Mouse (Mus musculus): Measurements from ENCODE around the gene Cryge. TPM values are rescaled to one million over a fixed set of nuclear protein-coding genes. Genes with fewer than 3 reads are reported as not detected.
"Not testable (repeated sequence)": the region's sequence is repeated elsewhere in the genome, so short reads cannot be mapped to it uniquely, and the experiment has no call there.

The Cryge gene
- total RNA-seq (2021) = not detected

DNA sequence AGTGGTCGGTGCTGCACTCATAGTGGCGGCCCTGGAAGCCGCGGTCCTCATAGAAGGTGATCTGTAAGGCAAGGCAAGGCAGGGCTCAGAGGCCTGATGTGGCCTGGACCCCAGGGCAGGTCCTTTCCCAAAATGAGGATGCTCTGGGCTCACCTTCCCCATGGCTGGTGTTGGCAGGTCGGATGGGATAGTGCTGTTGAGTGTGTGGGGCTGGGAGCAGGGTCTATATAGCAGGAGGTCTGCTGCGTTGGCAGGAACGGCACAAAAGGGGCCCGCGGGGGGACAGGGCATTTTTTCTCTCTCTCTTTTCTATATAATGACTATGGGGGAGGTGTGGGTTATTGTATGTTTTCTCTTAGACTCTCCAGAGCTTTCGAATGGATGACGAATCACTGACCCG lies at the start of gene Cryge:
Cryge (minus strand) TSS at position 198 of the 400 bp plus-strand sequence.
- DNase-seq (ENCODE audit: extremely low spot score in 1 of 2, low spot score in 2 of 2); intact Hi-C loops (cut with DNase I): not testable (repeated sequence)

DNA sequence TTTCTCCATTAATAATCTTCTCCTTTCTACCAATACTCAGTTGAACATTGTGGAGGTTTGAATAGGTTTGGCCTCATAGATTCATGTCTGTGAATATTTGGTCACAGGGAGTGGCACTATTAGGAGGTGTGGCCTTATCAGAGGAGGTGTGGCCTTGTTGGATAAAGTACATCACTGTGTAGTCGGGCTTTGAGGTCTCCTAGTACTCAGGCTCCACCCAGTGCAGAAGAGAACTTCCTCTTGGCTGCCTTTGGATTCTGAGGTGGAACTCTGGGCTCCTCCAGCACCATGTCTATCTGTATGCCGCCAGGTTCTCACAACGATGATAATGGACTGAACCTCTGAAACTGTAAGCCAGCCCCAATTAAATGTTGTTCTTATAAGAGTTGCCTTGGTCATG lies 46.0 kb upstream of the Cryge start:
- no peak for DNase-seq (ENCODE audit: extremely low spot score in 1 of 2, low spot score in 2 of 2)
- intact Hi-C loops (cut with DNase I) = no loop called here

DNA sequence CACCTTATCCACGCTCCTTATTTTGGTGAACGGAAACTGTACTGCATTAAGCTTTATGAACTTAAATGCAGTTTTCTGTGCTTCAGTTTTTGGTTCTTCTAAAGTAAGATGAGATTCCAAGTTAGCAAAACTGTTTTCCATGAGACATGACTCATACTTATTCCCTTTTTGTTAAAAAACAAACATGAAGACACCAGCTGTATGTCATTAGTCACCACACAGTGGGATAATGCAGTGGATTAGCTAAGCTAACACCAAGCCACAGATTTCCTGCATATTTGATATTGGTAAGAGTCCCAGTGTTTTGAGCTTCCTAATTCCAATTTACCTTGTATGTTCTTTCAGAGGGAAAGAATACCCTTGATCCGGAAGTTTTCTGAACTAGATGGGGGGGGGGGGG lies 40.6 kb upstream of the Cryge start:
- intact Hi-C loops (cut with DNase I) = no loop called here
- DNase-seq (ENCODE audit: extremely low spot score in 1 of 2, low spot score in 2 of 2) = no peak

DNA sequence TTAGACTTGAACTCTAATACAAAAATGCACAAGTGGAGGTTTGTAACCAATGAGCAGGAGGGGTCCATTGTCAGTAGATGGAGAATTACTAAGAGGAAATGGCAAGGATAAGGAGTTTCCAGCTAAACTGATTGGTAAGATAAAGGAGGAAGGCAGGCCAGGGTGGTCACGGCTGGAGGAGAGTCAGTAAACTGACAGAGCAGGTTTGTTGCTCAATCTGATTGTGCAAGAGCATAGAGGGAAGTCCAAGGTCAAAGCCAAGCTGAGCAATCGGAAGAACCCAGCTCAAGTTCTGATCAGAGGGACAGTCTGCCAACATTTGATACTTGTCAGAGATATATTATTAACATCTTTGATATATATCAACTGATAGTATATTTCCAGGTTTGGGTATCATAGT lies 39.4 kb upstream of the Cryge start:
- no peak for DNase-seq (ENCODE audit: extremely low spot score in 1 of 2, low spot score in 2 of 2)
- intact Hi-C loops (cut with DNase I) = no loop called here

GRCm38 (mm10) chr1:65088567-65089356 lies 37.8 kb upstream of the Cryge start:
- intact Hi-C loops (cut with DNase I) = no loop called here
- DNase-seq (ENCODE audit: extremely low spot score in 1 of 2, low spot score in 2 of 2) = no peak

DNA sequence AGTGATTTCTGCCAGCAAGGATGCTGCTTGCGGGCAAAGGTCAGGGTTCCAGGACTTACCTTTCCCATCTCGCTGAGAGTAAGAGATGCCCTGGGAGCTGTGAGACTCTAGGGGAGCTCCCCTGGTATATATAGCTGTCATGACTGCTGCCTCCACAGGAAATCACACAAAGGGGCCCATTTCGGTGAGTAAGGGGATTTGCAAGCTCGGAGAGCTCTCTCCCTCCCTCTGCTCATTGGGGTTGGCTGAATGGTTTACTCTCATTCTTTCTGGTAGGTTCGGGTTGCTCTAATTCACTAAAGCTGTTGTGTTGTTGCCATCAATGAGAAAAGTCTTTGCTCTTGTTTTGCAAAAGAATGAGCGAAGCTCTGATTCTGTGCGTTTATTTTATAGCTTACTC lies 31.2 kb upstream of the Cryge start, which contains the start of gene Crygb:
Crygb (minus strand) TSS at position 101 of the 400 bp plus-strand sequence.
- intact Hi-C loops (cut with DNase I) = no loop called here
- no peak for DNase-seq (ENCODE audit: extremely low spot score in 1 of 2, low spot score in 2 of 2)

- intact Hi-C loops (cut with DNase I) = no loop called here
- no peak for DNase-seq (ENCODE audit: extremely low spot score in 1 of 2, low spot score in 2 of 2)
Observed at GRCm38 (mm10) chr1:65075607-65076006, 24.7 kb upstream of the Cryge start.

DNA sequence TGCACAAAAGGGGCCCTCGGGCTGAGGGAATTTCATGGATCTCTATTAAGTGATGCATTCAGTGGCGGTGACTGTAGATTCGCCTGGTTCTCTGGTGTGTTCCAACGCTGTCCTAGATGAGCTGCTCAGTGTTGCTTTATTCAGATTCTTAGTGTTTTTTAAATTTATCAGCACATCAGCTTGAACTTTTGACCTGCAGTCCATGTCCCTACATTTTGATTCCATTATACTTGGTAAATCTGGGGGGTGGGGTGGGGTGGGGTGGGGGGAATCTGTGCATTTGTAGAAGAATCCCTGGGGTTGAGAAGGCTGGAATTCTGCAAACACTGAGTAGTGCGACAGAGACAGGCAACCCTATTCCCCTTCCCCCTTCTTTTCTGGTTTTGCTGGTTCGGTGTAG lies 22.6 kb upstream of the Cryge start, which contains the start of gene Crygc:
Crygc (minus strand) TSS at position 101 of the 400 bp plus-strand sequence.
- DNase-seq (ENCODE audit: extremely low spot score in 1 of 2, low spot score in 2 of 2) = no peak
- intact Hi-C loops (cut with DNase I) = no loop called here

GRCm38 (mm10) chr1:65067842-65068241 lies 16.9 kb upstream of the Cryge start:
- DNase-seq (ENCODE audit: extremely low spot score in 1 of 2, low spot score in 2 of 2) = no peak
- intact Hi-C loops (cut with DNase I) = no loop called here

DNA sequence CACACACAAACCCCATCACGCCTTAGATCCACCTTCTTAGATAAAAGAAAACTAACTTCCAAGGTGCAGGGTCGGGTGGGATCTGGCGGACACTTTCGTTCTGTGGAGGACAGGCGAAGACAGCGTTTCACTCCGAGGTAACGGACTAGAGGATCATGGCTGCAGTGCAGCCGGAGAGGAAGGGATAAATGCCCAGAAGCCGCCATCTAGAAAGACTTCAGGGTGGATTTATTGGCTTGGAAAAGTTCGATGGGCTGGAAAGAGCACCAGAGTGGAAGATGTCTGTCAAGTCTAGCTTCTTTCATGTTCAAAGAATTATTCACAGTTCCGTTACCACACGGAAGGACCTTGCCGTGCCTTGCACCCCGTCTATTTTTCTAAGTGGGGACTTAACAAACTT lies 13.3 kb upstream of the Cryge start:
- intact Hi-C loops (cut with DNase I) = no loop called here
- DNase-seq (ENCODE audit: extremely low spot score in 1 of 2, low spot score in 2 of 2) = no peak

- DNase-seq (ENCODE audit: extremely low spot score in 1 of 2, low spot score in 2 of 2) = no peak
- intact Hi-C loops (cut with DNase I) = no loop called here
Observed at GRCm38 (mm10) chr1:65063352-65063751, 12.4 kb upstream of the Cryge start, which contains the start of gene Crygd. TSS of gene Crygd (minus strand) at chr1:65063452.

- intact Hi-C loops (cut with DNase I) = no loop called here
- no peak for DNase-seq (ENCODE audit: extremely low spot score in 1 of 2, low spot score in 2 of 2)
Observed at GRCm38 (mm10) chr1:65052140-65052539, 1.2 kb upstream of the Cryge start.

DNA sequence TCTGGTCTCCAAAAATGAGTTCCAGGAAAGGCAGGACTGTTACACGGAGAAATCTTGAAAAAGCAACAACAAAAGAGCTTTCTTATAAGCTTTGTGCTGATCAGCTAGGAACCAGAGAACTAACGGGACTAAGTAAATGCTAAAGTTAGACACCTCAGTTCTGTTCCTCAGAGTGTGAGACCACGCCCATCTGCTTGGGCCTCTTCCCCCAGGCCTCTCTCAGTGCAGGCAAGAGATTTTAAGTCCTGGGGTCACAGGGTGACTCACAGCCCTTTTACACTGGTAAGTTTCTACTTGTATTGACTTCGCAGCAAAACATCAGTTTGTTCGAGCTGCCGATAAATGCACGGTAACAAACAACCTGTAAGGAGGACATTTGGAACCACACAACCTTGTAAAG lies 747 bp upstream of the Cryge start:
- DNase-seq (ENCODE audit: extremely low spot score in 1 of 2, low spot score in 2 of 2) = no peak
- intact Hi-C loops (cut with DNase I) = no loop called here

GRCm38 (mm10) chr1:65048781-65049180 lies 2.2 kb downstream of the Cryge start:
- DNase-seq (ENCODE audit: extremely low spot score in 1 of 2, low spot score in 2 of 2) = peak; percentile 7 to 39
- intact Hi-C loops (cut with DNase I) = loop anchor here (5.0 kb wide), 2 partner anchors 114 to 129 kb away; no protein-coding TSS in a partner anchor

- DNase-seq (ENCODE audit: extremely low spot score in 1 of 2, low spot score in 2 of 2) = peak in 1 of 2 experiments; percentile 28
- intact Hi-C loops (cut with DNase I) = loop anchor here (5.0 kb wide), 2 partner anchors 116 to 131 kb away; no protein-coding TSS in a partner anchor
Observed at GRCm38 (mm10) chr1:65046401-65047109, 4.4 kb downstream of the Cryge start.

DNA sequence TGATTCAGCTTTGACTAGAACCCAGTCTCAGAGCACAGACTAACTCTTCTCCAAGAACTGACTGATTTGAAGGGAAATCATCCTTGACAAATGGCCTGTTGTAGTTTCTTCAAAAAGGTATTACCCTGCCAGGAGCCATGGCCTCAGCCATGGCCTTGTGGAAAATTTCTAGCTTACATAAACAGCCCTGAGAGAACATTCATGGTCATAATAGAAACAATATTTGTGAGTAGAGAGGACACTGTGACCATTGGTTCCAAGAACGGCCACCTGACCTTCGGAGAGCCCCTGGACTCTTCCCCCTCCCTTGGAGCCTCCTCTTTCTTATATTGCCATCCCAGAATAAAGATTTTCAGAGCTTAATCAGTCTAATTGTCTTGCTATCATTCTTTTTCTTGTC lies 7.5 kb downstream of the Cryge start:
- intact Hi-C loops (cut with DNase I) = no loop called here
- DNase-seq (ENCODE audit: extremely low spot score in 1 of 2, low spot score in 2 of 2) = no peak

DNA sequence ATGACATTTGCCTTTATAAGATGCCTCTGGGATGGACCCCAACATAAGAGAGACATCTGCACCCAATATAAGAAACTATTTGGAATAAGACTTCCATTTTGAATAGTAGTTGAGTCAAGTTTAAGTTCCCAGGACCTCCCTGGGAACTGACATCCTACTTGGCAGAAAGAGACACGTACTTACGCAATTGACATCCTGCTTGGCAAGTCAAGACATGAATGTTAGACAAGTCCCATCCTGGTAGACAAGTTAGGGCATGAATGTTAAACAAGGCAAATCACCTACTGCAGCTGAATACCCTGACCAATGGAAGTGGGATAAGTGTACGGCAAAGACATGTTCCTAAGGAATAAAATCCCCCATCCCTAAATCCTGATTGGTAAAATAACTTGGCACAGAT lies 9.1 kb downstream of the Cryge start:
- intact Hi-C loops (cut with DNase I) = no loop called here
- no peak for DNase-seq (ENCODE audit: extremely low spot score in 1 of 2, low spot score in 2 of 2)

DNA sequence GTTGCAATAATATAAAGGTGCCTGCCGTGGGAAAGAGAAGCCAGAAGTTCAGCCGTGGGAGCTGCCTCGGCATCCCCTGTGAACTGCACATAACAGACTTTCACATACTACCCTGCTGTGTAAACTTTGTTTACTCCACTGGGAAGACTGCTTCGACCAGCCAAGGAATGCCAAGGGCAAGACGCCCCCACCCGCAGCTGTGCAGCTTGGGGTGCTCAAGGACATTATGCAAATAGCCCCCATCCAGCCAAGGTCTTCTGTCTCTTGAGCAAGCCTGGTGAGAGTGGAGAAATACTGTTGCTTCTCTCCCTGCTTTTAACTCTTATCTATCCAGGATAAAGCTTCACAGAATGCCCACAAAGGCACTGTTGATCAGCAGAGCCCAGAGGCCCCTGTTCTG lies 10.1 kb downstream of the Cryge start:
- intact Hi-C loops (cut with DNase I) = no loop called here

GRCm38 (mm10) chr1:65039679-65040078 lies 11.3 kb downstream of the Cryge start:
- DNase-seq (ENCODE audit: extremely low spot score in 1 of 2, low spot score in 2 of 2) = no peak
- intact Hi-C loops (cut with DNase I) = no loop called here

More for the DNA sequence above, 10.1 kb downstream of the Cryge start:
- peak in 1 of 2 experiments; percentile 47 for DNase-seq (ENCODE audit: extremely low spot score in 1 of 2, low spot score in 2 of 2)

GRCm38 (mm10) chr1:65037542-65037941 lies 13.4 kb downstream of the Cryge start:
- intact Hi-C loops (cut with DNase I) = no loop called here
- no peak for DNase-seq (ENCODE audit: extremely low spot score in 1 of 2, low spot score in 2 of 2)

All from left cerebral cortex, postnatal 10 days (tissue).